Mouse (Mus musculus): ENCODE data around the gene Nrde2.

Gene Nrde2

DNA sequence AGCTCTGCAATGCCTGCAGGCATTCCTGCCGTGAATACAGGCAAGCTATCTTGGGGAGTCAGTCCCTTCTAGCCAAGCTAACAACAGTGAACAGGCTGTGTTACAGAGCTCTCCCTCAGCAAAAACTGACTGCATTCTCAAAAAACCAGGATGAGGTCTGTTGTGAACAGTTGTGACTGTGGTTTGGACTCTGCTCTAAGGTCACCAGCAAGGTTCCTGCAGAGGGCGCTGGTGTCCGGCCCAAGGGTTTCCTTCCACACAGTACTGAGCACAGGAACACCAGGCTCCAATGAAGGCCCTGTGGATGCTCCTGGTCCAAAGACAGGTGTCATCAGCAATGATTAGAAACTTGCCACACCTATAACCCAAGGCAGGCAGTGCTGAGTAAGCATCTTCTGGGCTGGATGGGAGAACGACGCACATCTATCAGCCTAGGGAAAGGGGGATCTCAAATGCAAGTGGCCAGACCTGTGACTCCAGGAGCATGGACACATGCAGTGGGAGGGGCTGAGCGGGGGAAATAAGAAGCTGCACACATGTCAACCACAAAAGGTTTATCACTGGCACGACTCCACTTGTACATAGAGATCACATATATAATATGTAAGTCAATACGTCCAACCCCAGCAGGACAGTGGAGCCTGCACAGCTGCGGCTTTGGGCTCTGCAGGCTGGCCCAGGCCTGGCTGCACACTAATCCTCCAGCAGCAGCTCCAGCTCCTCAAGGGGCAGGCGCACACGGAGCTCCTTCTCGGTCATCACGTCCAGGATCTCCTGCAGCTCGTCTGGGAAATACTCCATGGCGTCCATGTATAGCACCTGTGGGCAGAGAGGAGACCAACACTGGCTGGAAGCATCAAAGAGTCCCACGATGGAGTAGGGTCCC lies 34.3 kb downstream of the Nrde2 start:
- no peak for DNase-seq (ENCODE audit: low spot score in 2 of 2)

DNA sequence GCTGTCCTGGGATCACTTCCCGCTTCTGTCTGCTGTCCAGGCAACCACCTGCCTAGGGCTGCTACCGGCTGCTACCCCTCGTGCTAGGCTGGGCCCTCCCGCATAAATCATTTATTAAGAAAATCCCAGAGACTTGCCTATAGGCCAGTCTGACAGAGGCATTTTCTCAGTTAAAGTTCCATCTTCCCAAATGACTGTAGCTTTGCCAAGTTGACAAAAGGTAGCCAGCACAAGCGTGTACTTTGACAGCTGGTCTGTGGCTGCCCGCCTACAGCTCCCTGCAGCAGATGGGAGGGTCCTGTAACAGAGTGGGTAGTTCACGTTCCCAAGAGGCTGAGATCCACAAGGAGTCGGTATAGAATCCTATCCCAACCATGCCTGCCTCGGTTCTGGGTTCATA lies 36.0 kb downstream of the Nrde2 start:
- DNase-seq (ENCODE audit: low spot score in 2 of 2): no peak

DNA sequence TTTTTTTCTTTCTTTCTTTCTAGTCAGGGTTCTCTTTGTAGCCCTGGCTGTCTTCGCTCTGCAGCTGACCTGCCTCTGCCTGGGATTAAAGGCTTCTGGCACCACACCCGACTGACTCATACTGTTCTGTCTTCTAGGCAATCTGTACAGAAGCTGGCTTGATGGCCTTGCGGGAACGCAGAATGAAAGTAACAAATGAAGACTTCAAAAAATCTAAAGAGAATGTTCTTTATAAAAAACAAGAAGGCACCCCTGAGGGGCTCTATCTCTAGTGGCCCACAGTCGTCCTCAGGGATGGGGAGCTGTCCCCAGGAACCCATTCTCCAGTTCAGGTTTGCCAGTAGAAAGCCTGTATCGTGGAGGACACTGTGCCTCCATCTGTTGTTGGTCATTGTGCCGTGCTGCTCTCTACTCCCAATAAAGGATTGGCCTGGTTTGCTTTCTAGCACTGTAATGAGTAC lies 36.5 kb downstream of the Nrde2 start:
- peak in 1 of 2 experiments; percentile 59 for DNase-seq (ENCODE audit: low spot score in 2 of 2)

DNA sequence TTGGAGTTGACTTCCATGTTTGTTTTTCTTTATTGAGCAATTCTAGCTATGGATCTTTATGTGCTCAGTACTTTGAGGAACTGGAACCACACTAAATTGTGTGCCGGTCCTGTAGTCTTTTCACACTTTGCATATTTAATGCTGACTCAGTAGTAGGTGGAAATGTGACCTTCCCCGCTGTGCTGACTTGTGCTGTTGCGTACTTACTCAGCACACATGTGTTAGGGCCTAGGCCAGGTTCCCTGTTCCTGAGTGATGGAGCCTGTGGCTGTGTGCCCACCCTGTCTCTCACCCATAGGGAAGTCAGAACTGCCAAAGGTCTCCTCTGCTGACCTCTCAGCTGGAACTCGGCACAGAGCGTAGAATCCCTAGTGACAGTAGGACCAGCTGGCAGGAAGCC lies 43.5 kb downstream of the Nrde2 start:
- DNase-seq (ENCODE audit: low spot score in 2 of 2): no peak

DNA sequence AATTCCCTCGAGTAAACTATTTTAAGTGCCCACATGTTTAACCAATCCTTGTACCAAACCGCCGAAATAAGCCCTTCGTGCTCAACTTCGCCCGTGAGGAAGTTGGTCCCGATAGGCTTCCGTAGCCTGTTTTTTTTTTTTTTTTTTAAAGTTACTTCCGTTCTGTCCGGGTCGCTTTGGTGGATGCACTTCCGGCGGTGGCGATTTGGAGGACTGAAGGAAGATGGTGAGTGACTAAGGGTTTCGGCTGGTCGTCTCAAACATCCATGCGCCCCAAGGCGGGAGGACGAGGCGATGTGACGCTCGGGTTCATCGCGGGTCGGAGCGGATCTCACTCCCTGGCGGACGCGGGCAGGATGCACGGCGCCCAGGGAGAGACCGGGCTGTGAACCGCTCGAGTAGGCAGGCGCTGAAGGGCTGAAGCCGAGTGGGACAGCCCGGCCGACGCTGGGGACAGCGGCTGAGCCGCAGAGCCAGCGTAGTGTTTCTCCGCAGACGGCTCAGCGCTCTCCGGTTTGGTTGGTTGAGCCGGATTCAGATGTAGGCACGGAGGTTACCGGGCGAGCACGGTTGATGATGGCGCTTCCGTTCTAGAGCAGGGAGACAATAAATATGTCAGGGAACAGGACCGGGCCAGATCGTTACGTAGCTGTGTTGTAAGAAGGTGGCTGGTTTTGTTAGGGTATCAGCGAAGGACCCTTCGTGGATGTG lies 49.3 kb downstream of the Nrde2 start, which contains the start of gene Psmc1:
TSS of gene Psmc1 (plus strand) at position 169 of the 711 bp plus-strand sequence.
- peak; percentile 68 to 80 for DNase-seq (ENCODE audit: low spot score in 2 of 2)

DNA sequence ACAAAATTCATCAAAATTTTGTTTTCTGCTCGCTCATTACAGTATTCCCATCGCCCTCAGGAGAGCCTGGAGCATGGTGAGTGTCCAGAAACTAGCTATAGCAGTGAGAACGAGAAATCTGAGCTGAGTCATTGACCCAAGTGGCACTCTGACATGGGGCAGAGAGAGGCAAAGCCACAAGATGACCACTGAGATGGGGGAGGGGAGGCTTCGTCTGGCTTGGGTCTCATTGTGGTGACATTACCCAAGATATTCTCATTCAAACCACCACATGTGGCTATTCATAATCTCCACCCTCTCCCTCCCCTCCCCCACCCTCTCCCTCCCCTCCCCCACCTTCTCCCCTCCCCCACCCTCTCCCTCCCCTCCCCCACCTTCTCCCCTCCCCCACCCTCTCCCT lies 52.0 kb downstream of the Nrde2 start:
- no peak for DNase-seq (ENCODE audit: low spot score in 2 of 2)

DNA sequence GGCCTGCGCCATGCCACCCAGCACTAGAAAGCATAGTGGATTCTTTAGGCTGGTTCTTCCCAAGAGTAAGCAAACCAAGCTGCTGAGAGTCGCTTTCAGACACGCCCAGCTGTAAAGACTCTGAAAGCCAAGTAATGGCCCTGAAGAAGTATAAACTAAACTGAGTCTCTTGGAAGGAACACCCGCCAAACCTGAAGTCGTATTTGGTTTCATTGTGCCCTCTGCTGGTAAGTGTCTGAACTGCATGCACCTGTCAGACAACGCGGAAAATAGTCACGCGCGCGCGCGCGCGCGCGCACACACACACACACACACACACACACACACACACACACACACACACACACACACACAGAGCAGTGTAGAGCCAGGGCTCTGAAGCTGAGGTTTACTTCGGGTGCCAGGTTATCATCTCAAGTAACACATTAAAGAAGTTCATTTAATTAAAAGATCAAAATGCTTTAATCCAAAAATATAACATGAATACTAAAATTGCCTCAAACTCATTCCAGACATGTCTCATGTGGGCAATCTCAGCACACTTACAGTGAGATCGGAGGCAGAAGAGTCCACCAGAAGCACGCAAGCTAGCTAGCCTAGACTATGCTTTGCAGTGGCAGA lies 53.1 kb downstream of the Nrde2 start:
- peak in 1 of 2 experiments; percentile 82 for DNase-seq (ENCODE audit: low spot score in 2 of 2)

DNA sequence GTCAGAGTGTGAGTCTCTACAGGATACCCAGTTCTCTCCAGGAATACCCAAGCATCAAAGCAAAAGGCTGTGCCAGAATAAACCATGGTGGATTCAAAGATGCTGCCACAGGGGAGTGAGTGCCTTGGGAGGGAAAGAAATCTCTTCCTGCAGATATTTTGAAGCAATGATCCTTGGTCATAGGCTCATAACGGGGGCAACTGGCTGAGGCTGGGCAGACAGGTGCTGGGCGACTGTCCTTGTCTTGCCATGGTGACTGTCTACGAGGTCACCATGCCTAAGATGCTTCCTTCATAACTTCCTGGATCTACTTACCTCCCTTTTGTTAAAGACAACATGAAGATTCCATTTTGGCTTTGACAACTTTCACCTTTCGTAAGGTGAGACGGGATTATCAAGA lies 54.9 kb downstream of the Nrde2 start:
- DNase-seq (ENCODE audit: low spot score in 2 of 2): no peak

DNA sequence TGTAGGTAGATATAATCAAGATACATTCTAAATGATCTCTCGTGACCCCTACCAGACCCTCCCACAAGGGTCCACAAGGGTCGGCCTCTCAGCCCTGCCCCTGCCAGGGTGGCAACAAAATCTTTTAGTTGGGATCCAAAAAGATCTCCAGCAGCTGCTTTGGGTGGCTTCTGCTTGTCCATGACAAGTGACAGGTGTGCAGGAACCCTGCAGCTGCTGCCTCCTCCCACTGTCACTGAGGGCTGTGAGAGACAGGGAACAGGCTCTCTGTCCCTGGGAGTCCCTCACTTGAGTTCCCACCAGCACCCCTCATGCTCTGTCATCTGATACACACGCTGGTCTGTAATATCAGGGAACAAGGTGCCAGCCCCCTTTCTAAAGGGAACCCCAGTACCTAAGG lies 57.8 kb downstream of the Nrde2 start:
- no peak for DNase-seq (ENCODE audit: low spot score in 2 of 2)

DNA sequence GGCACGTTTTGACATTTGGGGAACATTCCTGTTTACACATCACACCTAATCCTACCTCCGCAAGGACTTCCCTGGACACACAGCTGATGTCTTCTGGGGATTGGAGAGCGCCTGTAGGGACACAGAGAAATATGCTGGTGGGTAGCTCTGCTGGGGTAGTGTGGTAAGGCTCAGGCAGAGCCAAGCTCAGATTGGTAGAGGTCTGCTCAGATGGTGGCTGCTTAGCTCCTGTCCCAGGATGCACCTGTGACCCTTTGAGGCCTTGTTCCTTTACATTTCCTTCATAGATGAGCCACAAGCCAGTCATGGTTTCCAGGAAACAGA lies 58.8 kb downstream of the Nrde2 start:
- DNase-seq (ENCODE audit: low spot score in 2 of 2): no peak

DNA sequence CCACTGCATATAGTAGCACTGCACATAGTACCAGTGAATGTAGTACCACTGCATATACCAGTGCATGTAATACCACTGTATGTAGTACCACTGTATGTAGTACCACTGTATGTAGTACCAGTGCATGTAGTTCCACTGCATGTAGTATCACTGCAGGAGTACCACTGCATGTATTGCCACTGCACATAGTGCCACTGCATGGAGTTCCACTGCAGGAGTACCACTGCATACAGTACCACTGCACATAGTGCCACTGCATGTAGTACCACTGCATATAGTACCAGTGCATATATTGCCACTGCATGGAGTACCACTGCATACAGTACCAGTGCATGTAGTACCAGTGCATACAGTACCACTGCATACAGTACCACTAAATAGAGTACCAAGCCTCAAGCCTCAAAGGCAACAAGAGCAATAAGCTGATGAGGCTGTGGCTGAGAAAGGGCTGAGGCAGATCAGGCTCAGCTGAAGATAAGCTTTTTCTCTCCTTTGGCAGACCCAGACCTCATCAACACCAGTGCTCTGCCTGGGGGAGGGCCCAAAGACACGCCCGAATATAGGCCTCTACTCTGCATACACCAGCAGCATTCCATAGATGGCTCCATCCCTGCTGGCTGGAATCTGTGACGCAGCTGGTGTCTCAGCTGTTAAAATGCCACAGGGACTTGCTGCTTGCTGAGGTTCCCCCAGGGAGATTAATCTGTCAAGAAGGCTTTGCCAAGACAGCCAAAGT lies 59.3 kb downstream of the Nrde2 start:
- DNase-seq (ENCODE audit: low spot score in 2 of 2): no peak

DNA sequence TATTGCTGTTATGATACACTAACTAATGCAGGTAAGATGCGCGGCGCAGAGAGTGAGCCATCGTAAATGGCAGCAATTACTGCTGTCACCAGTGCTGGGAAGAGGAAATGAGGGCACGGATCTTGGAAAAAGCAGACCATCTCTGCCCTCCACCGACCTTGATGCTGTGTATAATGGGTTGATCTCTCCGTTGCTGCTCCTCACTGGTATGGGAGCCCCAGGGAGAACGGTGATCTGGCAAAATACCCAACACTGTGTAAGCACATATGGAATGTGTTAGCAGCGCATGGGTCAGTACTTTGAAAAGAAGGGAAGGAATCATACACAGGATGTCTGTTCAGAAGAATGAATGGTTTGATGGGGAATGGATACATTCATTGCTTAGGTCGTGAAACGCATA lies 66.4 kb downstream of the Nrde2 start:
- DNase-seq (ENCODE audit: low spot score in 2 of 2): no peak

DNA sequence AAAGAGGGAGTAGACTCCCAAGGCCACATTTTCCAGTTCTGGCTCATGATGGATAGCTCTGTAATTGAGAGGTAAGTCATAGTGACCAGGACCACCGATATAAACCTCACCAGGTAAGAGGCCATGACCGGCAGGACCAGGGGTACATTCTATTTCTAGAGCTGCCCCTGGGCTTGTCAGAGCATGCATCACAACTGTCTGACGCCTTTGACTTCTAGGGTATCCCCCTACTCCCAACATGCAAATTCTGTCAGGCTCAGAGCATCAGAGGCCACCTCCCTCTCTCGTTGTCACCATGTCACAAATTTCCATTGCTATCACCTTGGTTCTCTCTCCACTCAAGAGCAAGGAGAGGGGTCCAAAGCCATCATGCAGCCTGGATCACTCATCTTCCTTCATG lies 68.7 kb downstream of the Nrde2 start:
- no peak for DNase-seq (ENCODE audit: low spot score in 2 of 2)

DNA sequence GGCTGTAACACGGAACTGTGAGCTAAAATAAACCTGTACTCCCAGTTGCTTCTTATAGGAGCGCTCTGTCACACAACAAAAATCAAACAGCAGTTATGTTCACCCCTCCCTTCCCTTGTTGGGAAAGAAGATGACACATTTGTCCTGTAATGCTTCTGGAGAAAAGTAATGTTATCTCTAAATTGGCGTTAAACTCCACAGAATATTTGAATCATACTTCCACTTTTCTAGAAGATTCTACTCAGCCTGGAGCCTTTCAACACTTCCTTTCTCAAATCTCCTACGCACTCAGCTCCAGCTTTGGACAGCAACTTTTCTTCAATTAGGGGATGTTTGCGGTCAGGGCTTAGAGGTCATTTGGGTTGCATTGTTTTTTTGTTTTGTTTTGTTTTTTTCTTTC lies 70.2 kb downstream of the Nrde2 start:
- DNase-seq (ENCODE audit: low spot score in 2 of 2): no peak

DNA sequence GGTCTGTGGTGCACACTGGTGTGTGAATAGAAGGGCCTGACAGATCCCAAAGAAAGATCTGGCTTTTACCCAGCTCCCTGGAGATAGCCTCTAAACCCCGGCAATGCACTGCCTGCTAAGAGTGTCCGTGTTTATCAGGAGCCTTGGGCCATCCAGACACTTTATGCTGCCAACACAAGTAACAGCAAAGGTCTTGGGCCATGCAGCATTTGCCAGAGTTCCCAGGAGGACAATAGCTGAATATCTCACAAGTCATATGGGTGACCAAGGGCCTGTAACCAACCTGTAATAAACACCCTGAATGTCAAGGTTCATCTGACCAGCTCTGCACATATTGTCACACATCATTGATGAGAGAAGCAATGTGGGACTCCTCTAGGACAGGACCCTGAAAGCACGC lies 71.4 kb downstream of the Nrde2 start:
- no peak for DNase-seq (ENCODE audit: low spot score in 2 of 2)

DNA sequence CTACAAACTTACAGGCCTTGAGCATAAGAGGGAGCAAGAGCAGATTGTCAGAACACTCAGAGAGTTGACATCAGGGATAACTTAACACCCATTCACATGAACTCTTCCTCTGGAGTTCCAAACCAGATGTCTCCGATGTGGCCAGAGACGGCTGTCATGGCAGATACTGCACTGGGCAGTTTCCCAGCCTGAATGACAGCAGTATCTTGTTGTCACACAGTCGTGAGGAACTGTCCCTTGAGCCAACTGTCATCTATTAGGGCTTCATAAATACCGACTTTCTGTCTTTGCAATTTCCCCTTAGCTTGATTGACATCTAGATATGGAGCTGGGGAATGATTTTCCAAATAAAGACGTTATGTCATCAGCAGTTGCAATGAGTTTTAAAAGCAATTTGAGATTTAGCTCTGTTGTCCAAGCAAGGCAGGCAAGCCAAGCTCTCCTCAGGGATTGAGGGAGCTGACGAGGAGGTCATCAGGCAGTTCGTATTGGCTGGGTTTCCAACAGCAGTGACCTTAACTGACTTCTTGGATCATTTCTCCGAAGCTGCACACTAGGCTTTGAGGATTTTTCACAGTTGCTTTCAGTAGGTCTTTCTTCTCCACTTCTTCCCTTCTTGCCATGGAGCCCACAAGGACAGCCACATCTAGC lies 79.7 kb downstream of the Nrde2 start:
- no peak for DNase-seq (ENCODE audit: low spot score in 2 of 2)

DNA sequence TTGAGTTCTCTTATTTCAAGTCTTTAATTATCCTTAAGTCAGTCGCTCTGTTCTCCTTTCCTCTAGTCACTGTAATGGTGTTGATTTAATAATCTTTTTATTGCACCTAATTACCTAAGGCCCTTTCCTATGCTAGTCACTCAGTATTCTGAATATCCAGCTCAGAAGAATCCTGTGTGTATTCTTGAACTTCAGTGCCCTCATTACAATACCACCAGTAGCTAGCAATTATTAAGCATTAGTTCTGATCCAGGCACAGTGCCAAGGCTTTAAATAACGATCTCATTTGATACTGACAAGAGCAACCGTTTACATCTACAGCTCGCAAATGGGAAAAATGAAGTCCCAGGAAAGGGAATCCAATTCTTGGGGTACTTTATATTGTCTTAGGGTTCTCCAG lies 83.7 kb downstream of the Nrde2 start:
- no peak for DNase-seq (ENCODE audit: low spot score in 2 of 2)
